Mouse (Mus musculus) embryo, embryonic 10.5 days (tissue): ENCODE results near the gene Cuta.
A peak's percentile ranks its signal among the peaks of the same experiment; 100 is the strongest.
"Not testable (repeated sequence)": the region's sequence is repeated elsewhere in the genome, so short reads cannot be mapped to it uniquely, and the experiment has no call there.

ENCODE experiments used
- DNase-seq: peaks from one replicate; pipeline ENCODE4 v3.0.0-alpha.2; 2015; ENCODE audit warnings: low spot score

The Cuta gene

DNA sequence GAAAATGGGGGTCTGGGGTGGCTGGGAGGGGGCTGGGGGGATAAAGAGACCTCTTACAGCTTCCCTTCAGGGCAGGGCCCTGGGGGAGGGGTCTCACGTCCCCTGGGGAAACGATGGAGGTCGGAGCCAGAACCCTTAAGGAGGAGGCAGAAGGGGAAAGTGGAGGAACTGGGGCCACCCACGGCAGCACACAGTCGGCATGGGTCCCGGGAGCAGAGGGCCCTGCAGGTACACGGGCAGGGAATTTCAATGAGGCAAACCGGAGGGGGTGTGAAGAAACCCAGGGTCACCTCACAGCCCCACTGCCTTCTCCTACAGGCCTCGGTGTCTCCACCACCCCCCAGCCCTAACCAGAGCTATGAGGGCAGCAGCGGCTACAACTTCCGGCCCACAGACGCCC, 2.9 kb downstream of the Cuta start:
- DNase-seq, result no peak

DNA sequence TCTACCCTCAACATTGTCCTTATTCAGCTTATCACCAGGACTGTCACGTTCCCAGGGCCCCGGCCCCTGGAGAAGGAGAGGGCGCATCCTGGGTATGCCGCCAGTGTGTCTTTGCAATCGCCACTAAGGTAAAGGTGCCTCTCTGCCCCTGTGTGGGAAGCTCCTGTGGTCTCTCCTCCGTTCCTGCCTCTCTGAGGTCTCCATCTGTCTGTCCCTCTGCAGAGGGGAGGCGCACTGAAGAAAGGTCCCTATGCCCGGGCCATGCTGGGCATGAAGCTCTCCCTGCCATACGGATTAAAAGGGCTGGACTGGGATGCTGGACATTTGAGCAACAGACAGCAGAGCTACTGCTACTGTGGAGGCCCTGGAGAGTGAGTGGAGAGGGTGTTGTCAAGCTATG, 4.3 kb downstream of the Cuta start:
- DNase-seq, result no peak

DNA sequence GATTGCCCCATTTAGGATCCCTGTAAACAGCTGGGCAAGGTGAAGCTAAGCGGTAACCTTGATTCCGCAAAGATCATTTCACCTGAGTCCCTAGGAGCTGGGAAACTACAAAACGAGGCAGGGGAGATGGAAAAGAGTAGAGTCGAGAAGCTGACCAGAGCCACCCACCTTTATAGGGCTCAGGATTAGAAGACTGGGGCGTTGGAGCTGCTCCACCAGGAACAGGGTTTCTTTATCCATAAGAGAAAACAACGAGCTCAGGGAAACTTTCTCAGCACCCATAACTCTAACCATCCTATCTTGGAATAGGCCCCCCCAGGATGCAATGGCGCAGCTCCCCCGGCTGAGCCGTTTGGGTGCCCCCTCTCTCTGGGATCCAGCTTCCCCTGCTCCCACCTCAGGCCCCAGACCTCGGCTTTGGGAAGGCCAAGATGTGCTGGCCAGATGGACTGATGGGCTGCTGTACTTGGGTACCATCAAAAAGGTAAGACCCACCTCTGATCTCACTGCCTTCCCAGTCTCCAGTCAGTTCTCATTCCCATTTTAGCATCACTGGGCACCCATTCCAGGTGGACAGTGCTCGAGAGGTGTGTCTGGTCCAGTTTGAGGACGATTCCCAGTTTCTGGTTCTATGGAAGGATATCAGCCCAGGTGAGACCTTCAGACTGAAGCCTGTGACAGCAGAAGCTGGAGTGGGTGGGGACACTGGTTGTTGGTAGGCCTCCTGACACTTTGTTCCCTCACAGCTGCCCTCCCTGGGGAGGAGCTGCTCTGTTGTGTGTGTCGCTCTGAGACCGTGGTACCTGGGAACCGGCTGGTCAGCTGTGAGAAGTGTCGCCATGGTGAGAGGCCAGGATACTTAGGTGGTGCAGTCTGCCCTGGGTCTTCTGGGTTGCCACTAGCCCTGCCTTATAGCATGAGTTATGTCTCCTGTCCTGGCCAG, 5.2 kb downstream of the Cuta start:
- no peak for DNase-seq

DNA sequence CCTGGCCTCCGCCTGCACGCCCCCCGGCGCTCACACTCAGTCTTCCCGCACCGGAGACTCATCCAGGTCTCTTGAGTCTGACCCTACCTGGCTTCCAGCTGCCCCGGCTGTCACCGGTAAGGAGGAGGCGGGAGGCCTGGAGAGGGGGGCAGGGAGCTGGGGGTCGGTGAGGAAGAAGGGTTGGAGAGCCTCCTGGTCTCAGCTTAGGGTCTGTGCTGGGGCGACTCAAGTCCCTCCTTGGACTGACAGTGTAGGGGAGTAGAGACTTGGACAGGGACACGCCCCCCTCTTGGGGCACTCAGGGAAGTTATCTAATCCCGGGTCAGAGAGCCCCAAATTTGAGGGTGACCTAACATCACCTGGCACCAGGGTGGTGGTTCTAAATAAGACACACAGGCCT, 6.0 kb downstream of the Cuta start:
- DNase-seq, result no peak

DNA sequence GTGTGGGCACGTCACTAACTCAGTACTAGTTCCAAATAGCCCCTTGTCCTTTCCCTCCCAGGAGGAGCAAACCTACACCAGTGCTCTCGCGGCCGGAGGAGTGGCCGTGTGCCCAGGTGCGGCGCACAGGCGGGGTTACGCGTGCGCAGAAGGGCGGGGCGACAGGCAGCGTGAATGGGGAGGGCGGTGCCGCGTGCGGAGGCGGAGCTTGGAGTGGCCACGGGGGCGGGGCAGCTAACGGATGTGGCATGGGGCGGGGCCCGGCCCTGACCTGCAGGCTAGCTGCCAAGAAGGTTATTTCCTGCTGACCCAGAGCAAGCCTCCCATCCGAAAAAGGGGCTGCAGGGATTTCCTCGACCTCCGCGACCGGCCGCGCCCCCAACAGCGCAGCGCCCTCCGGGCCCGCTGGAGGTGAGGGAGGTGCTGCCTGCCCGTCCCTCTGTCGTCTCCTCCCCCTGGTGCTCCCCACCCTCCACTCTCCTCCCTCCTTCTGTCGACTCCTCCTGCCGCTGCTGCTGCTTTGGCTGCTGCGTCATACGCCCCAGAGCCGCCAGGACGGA, 6.5 kb downstream of the Cuta start, which contains the start of gene Phf1:
Phf1 (plus strand) TSS at position 214 of the 560 bp plus-strand sequence.
- DNase-seq, result peak; percentile 94

DNA sequence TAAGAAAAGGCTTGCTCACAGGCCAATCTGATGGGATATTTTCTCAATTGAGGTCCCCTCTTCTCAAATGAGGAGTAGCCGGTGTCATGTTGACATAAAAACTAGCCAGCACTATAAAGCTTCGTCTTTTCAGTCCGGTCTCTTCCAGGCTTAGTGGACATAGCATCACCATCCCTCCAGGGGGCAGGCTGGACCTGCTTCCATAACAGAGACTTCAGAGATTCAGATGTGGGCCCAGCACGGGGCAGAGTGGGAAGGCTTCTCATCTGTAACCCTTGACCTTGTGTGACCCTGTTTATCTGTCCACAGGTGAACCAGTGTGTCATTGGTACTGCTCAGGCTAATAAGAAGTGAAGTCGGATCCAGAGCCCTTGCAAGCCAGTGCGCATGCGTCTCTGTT, 7.6 kb downstream of the Cuta start:
- DNase-seq, result peak; percentile 62

DNA sequence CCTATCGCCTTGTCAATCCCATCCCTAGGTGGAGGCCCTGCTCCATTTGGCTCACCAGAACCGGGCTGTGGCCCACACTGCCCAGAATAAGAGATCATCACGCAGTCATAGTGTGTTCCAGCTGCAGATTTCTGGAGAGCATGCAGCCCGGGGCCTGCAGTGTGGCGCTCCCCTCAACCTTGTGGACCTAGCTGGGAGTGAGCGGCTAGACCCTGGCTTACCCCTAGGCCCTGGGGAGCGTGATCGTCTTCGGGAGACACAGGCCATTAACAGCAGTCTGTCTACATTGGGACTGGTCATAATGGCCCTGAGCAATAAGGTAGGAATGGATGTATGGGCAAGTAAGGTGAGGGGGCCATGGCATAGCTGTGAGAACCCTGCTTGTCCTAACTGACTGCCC, 14.0 kb downstream of the Cuta start:
- DNase-seq, result not testable (repeated sequence)

DNA sequence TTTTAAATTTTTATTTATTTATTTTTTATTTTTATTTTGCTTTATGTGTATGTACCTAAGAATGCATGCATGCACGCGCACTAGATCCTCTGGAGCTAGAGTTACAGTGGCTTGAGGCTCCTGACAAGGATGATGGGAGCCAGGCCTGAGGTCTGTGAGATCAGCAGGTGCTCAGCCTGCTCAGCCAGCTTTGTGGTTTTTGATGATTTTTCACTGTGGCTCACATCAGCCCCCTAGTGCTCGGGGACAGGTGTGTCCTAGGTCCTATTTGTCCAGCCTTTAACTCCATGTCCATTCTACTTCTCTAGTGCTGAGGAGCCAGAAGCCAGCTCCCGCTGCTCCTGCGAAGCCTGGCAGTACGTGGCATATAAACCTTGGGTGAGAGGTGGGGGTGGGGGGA, 17.0 kb downstream of the Cuta start:
- DNase-seq, result not testable (repeated sequence)

DNA sequence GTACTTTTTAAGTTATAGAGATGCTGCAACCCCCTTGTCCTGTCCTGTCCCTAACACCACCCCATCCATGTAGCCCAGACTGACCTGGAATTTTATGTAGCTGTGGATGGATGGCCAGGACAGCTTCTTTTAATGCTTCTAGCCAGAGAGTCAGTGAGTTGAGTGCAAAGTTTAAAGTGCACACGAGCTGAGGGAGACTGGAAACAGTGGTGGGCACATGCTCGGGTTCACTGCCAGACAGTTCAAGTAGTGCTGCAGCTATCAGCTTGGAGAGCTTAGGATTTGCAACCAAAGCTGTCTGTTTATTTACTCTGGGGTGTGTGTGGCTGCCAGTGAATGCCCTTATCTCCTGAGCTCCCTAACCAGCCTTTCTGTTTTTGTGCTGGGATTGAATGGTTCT, 19.9 kb downstream of the Cuta start:
- not testable (repeated sequence) for DNase-seq

DNA sequence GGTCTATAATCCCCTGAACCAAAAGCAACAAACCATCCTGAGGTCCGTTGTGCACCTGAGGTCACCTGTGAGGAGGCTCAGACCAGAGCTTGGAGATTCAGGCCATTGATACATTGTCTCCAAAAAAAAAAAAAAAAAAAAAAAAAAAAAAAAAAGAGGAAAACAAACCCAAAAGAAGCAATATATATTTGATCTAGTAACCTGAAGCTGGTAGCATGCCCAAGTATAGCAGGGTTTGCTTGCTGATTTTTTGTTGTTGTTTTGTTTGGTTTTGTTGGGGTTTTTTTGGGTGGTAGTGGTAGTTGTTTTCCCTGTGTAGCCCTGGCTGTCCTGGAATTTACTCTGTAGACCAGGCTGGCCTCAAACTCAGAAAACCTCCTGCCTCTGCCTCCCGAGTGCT, 21.0 kb downstream of the Cuta start:
- no peak for DNase-seq

DNA sequence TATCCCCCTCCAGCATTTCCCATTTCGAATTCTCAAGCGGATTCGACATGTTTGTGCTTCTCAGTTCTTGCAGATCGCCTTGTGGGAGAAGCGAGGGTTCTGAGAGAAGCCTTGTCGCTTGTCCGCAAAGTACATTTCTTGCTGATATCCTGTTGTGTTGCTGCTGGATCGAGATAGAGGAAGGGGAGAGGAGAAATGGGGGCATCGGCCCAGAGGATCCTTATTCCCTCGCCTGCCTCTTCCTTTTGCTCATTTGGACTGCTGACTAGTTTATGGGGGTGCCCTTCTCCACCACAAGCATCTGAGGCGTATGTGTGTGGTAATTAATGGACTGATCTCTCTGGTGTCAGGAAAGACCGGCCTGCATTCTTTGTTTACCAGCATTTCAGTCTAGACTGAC, 21.8 kb downstream of the Cuta start:
- peak; percentile 21 for DNase-seq

DNA sequence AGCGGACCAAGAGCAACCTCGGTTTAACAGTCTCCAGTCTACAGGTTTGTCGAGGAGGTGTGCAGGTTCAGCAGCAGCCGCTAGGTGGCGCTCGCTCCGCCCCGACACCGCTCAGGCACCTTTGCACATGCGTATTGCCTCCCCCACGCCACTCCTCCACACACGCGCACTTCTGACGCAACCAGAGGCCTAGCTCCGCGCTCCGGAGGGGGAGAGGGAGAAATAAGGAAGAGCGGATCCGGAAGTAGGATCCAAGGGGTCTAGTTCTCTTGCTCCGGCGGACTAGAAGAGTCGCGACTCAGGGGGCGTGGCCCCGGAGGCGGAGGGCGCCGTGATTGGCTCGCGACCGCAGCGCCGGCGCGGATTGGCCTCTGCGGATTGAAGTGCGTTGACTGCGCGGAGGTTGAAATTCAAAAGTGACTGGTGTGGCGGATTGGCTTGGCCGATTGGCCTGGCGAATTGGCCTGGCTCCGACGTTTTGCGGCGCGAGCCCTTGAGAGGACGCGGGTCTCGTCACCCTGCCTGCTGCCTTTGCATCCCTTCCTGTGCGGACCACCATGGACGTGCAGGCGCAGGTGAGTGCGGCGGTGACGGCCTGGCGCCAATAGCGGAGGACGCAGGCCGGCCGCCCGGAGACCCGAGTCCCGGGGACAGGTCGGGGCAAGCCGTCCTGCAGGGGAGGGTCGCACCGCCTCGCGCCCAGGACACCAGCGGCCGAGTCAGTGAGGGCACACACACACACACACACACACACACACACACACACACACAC, 22.5 kb downstream of the Cuta start, which contains the start of gene Kifc5b:
Kifc5b (plus strand) TSS at position 381 of the 772 bp plus-strand sequence.
- peak; percentile 100 for DNase-seq

DNA sequence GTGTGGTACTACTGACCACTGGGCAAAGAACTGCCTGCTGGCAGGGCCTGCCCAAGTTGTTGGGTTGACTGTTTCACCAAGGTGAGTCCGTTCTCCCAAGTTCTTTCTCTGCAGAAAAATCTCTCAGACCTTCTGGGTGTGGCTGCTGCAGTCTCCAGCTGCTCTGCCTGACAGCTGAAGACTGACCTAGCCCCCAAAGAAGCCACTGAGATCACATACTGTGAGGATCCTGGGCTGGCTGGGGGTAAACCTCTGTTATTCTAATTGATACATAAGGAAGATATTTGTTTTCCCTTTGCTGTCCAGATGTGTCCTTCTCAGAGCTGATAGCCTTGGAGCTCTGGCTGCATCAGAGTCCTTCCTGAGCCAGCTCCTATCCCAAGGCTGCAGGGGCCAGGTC, 24.1 kb downstream of the Cuta start:
- DNase-seq, result no peak

DNA sequence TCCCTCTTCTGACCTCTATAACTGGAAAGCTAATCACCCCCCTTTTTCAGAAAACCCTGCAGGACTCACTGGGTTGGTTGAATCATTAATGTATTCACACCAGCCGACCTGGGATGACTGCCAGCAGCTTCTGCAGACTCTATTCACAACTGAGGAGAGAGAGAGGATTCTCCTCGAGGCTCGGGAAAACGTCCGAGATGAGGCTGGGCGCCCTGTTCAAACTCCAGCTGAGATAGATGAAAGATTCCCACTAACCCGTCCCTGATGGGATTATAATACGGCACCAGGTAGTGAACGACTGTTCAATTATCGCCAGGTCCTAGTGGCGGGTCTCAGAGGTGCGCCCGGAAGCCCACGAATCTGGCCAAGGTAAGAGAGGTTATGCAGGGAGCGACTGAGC, 31.9 kb downstream of the Cuta start:
- DNase-seq, result not testable (repeated sequence)

DNA sequence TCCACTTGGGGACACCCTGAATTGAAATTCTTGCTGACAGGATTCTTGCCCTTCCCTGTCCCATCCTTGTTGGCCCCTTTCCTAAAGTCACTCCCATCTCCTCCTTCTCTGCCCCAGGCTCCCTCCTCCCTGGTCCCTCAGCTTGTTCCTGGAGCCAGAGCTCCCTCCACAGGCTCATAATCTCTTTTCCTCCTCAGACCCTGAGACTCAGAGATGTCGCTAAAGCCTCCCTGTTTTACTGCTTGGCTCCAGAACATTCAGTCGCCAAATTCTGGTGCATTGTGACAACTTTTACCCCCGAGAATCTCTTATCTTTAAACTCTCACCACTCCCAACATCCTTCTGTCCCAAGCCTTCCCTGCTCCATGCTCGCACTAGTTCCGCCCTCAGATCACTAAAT, 35.0 kb downstream of the Cuta start:
- DNase-seq, result no peak

DNA sequence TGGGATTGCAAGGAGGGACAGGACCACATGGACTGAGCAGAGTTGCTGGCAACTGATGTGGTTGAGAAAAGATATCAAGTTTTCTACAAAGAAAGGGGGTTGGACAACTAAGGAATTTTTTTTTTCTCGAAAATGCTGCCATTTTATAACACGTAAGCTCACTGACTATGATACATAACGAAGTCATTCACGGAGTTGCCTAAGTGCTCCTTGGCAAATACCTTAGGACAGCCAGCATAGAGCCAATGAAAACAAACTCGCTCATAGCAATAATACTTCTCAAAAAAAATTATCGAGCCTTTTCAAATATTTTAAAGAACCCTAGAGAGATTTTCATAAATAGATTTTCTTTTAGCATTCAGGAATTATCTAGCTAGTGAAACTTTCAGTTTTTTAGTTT, 38.5 kb downstream of the Cuta start:
- no peak for DNase-seq

DNA sequence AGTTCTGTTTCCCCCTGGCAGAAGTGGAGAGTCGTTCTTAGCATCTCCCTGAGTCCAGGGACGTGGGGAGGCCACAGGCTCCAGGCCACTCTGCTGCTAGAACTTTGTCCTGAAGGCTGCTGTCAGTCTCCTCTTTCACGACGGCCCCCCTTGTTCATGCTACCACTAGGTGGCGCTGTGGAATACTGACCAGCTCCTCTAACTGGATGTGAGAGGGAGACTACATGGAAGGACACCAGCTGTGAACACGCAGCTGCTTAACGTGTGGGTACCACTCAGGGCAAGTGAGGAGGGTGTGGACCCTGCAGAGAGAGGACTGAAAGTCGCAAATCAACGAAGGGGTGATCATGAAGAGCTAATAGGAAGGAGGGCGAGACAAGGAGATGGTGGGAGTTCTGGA, 43.8 kb downstream of the Cuta start:
- DNase-seq, result peak; percentile 86

DNA sequence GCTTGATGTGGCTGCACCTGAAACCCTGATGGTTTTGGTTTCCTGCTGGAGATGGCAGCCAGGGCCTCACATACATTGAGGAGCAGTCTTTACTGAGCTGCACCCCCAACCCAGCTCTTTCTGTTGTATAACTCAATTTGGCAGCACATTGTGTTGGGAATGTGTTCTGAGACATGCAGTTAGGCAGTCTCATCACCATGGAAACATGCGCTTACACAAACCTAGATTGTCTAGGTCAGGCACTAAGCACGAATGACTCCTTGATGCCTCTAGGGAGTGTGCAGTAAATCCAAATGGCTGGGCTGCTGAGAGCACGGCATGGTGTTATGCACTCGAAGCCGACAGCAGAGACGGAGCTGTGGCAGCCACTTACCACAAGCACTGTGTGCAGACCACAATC, 45.0 kb downstream of the Cuta start:
- DNase-seq, result no peak

DNA sequence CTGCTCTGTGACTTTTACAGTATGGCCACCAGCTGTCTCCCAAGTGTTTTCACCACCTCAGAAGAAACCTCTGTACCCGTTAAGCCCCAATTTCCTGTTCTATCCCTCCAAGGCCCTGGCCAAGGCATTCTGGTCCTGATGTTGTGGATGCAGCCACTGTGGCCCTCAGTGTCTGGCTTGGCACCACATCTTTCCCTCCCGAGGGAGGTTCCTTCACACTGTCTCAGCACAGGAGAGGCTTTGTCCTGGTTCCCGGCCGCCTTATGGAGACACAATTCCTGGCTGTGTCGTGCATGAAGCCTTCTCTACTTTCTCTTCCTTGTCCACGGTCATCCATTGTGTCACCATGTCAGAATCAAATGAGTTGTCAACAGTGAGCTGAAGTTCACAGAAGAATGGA, 45.9 kb downstream of the Cuta start:
- DNase-seq, result no peak

DNA sequence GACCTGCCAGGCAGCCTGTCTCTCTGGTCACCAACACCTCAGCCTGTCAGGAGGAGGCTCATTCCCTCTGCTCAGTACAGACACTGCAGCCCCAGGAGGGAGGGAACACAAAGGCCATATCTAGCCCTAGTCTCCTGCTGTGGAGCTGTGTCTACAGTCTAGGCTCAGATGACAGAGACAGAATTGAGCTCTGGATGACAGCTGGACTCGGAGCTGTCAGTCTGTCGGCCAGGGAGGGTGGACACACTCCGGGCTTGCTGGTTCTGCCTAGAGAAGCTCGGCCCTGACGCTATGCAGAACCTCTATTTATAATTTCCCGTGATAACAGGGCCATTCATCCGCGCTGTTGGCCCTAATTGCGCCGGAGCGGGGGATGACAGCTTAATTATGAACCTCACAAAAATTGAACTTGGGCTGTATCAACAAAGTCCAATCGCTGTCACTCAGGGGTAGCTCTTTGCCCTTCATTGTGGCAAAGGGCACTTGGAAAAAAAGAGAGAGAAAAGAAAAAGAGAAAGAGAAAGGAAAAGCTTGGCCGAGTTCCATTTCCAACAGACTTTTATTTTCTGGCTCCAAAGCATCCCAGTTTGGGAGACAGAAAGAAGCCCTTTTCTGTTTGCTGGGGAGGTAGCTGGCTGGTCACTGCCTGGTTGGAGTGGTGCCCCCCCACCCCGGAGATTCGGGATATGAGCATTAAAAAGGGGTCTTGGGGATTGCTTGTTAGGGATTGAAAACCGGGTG, 46.6 kb downstream of the Cuta start:
- DNase-seq, result no peak

DNA sequence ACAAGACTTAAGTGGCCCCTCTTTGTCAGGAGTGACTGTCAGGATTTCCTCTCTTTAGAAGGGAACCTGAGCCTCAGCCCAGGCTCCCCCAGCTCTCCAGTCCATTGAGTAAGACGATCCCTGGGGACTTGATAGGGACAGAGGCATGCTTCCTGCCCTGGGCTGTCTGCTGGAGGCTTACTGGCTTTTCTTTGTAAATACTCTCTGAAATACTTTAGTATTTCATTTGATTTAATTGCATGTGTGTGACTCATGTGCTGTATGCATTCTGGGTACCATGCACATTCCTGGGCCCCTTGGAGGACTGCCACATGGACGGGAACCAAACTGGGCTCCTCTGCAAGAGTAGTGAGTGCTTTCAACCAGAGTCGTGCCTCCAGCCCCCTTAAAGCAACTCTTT, 51.4 kb downstream of the Cuta start:
- no peak for DNase-seq
